Mouse (Mus musculus) C2C12 (cell line): Measurements from ENCODE around the gene Cep41. TPM values are rescaled to one million over a fixed set of nuclear protein-coding genes. Genes with fewer than 3 reads are reported as not detected.

Source experiments
- H3K27me3 ChIP-seq: one replicate; pipeline ENCODE4 v1.6.1; 2011; ENCODE audit not compliant: control insufficient read depth, insufficient read depth, insufficient read length
- H3K36me3 ChIP-seq: one replicate; pipeline ENCODE4 v1.6.1; 2011; ENCODE audit not compliant: control insufficient read depth, insufficient read depth
- H3K4me3 ChIP-seq: one replicate; pipeline ENCODE4 v1.5.1; 2011; ENCODE audit warnings: mild to moderate bottlenecking, control low read depth; ENCODE audit not compliant: poor library complexity, insufficient read depth, severe bottlenecking
- H3K79me2 ChIP-seq: one replicate; pipeline ENCODE4 v1.6.1; 2011; ENCODE audit not compliant: control insufficient read depth, insufficient read depth
- H3K79me3 ChIP-seq: one replicate; pipeline ENCODE4 v1.6.1; 2011; ENCODE audit warnings: low read depth, control low read depth
- H3ac ChIP-seq: one replicate; pipeline ENCODE3; 2011; ENCODE audit warnings: low read depth; ENCODE audit not compliant: control insufficient read depth, insufficient read length
- CEBPB ChIP-seq: IDR thresholded peaks from one replicate; pipeline ENCODE4 v1.6.1; 2011; ENCODE audit warnings: low read depth, mild to moderate bottlenecking, control low read depth, moderate library complexity
- CTCF ChIP-seq: IDR thresholded peaks from one replicate; pipeline ENCODE4 v1.5.1; 2011; ENCODE audit not compliant: control insufficient read depth, insufficient read depth, insufficient read length
- FOSL1 ChIP-seq: IDR thresholded peaks from one replicate; pipeline ENCODE4 v1.8.0; 2011; ENCODE audit warnings: mild to moderate bottlenecking, low read length; ENCODE audit not compliant: poor library complexity, insufficient read depth, severe bottlenecking
- MAX ChIP-seq: IDR thresholded peaks from one replicate; pipeline ENCODE4 v1.6.1; 2011; ENCODE audit warnings: mild to moderate bottlenecking, control low read depth
- MYOD1 ChIP-seq: IDR thresholded peaks from one replicate; pipeline ENCODE4 v1.6.1; 2011; ENCODE audit warnings: low read depth; ENCODE audit not compliant: control insufficient read depth, insufficient read length
- MYOG ChIP-seq: IDR thresholded peaks from one replicate; pipeline ENCODE4 v1.6.1; 2011; ENCODE audit not compliant: control insufficient read depth, insufficient read length; ENCODE audit errors: extremely low read depth
- USF1 ChIP-seq: IDR thresholded peaks from one replicate; pipeline ENCODE4 v1.6.1; 2011; ENCODE audit warnings: low read depth, mild to moderate bottlenecking, control low read depth, moderate library complexity
- polyA plus RNA-seq: library from polyadenylated mRNA; unstranded; fragments of >200 nt; fragmentation: generic; extraction: Trizol; gene quantifications from one replicate; pipeline ENCODE4 v1.2.1, GENCODE M21; 2012; ENCODE audit warnings: missing spikeins

The Cep41 gene
- polyA plus RNA-seq, 1 experiment, result 5.4 TPM

- H3K27me3 ChIP-seq, result no peaks in the 10 kb centered on the region
- no peaks in the 10 kb centered on the region for H3K79me2 ChIP-seq
- H3K36me3 ChIP-seq, result no peaks in the 10 kb centered on the region
- no peaks in the 10 kb centered on the region for H3K79me3 ChIP-seq
- H3ac ChIP-seq, result peak overlapping the region; percentile 24
- no peak overlapping the region for H3K4me3 ChIP-seq
- TF ChIP-seq MYOG, result no peak
- TF ChIP-seq USF1, result no peak
- peak; percentile 93 for TF ChIP-seq MYOD1
- no peak for TF ChIP-seq CEBPB
- TF ChIP-seq MAX, result no peak
- no peak for TF ChIP-seq FOSL1
Measured at GRCm38 (mm10) chr6:30681935-30682900, 11.3 kb downstream of the Cep41 start.

DNA sequence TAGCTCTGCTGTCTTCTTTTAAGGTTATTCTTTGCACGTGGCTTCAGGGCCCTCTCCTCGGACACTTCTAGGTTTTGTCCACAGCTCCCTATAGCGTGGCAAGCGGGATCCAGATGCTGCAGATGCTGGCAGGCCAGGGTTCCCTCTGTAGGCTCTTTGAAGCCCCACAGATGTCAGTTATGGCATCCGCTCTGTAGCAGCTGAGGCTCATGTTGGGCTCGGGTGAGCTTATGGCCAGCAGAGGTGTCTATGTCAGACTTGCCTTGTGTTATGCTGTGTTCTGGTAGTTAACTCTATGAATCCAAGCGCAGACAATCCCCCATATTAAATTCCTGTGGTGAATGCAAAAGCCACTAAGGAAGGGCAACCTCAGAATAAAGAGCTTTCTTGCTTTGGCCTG, 13.1 kb downstream of the Cep41 start:
- H3K79me2 ChIP-seq, result no peaks in the 10 kb centered on the region
- no peak overlapping the region for H3ac ChIP-seq
- no peak overlapping the region for H3K4me3 ChIP-seq
- H3K79me3 ChIP-seq, result no peaks in the 10 kb centered on the region
- H3K27me3 ChIP-seq, result no peaks in the 10 kb centered on the region
- TF ChIP-seq MYOG, result no peak
- TF ChIP-seq FOSL1, result no peak
- TF ChIP-seq CTCF, result no peak
- no peak for TF ChIP-seq USF1
- TF ChIP-seq CEBPB, result no peak
- no peak for TF ChIP-seq MYOD1
- TF ChIP-seq MAX, result no peak
- no peaks in the 10 kb centered on the region for H3K36me3 ChIP-seq

DNA sequence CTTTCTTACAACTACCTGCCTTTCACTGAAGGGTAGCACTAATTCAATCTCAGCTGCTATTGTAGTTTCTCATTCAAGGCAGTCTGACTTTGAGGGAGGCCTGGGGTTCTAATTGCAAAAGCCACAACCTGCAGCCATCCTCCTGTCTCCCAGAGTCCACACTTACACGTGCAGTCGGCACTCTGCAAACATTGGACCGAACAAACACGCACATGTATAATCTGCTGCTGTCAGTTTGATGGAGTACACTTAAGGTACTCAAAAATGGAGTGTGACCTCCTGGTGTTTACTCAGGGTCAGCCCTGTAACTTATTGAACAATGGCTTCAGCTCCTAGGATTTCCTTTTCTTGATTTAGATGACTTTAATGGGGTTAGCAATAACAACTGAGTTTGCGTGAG, 14.0 kb downstream of the Cep41 start:
- Histone ChIP-seq H3K4me3 (no peak overlapping the region), H3K36me3 (no peaks in the 10 kb centered on the region), H3K79me3 (no peaks in the 10 kb centered on the region), H3K27me3 (no peaks in the 10 kb centered on the region), H3K79me2 (no peaks in the 10 kb centered on the region), H3ac (no peak overlapping the region)
- no peak for TF ChIP-seq MYOG
- TF ChIP-seq CTCF, result no peak
- no peak for TF ChIP-seq MAX

DNA sequence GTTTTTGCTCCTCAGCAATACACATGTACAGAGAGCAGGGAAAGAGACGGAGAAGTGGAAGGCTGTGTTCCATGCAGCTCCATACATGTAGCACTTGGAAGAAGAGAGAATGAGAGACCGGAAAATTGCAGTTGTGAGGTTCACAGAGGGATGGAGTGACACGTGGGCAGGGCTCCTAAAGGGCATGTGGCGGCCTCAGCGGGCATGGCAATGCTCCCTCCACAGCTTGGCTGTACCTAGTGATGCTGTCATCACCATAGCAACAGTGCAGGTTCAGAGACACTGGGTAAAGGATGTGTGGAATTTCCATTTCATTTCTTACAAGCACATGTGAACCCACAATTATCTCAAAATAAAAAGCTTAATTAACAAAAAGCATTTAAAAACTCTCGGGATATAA, 15.1 kb downstream of the Cep41 start:
- Histone ChIP-seq H3K4me3 (no peak overlapping the region), H3K79me2 (no peaks in the 10 kb centered on the region), H3K36me3 (no peaks in the 10 kb centered on the region), H3K27me3 (no peaks in the 10 kb centered on the region), H3ac (no peak overlapping the region), H3K79me3 (no peaks in the 10 kb centered on the region)
- TF ChIP-seq USF1, result no peak
- TF ChIP-seq MYOG, result no peak
- TF ChIP-seq MYOD1, result no peak
- no peak for TF ChIP-seq CTCF
- no peak for TF ChIP-seq FOSL1
- no peak for TF ChIP-seq CEBPB
- no peak for TF ChIP-seq MAX

DNA sequence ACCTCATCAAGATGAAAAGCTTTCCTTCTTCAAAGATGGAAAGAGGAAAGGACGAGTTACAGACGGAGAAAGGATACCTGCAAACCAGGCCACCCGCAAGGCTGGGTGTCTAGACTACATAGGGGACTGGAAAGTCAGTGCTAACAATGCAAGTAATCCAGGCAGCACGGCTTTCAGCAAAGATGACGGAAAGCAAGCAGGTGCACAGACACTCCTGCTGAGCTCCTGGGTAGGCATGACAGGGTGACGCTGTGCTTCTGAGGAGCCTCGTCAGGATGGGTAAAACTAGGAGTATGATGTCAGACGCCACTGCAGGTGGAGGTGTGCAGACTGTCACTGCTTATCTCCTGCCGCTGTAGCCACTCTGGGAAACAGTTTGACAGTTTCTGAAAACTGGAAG, 16.0 kb downstream of the Cep41 start:
- Histone ChIP-seq H3K27me3 (no peaks in the 10 kb centered on the region), H3K4me3 (no peak overlapping the region), H3K36me3 (no peaks in the 10 kb centered on the region), H3K79me2 (no peaks in the 10 kb centered on the region), H3ac (no peak overlapping the region), H3K79me3 (no peaks in the 10 kb centered on the region)
- no peak for TF ChIP-seq MYOG
- TF ChIP-seq CEBPB, result no peak
- TF ChIP-seq CTCF, result no peak
- TF ChIP-seq USF1, result no peak
- no peak for TF ChIP-seq MYOD1
- no peak for TF ChIP-seq FOSL1
- no peak for TF ChIP-seq MAX

DNA sequence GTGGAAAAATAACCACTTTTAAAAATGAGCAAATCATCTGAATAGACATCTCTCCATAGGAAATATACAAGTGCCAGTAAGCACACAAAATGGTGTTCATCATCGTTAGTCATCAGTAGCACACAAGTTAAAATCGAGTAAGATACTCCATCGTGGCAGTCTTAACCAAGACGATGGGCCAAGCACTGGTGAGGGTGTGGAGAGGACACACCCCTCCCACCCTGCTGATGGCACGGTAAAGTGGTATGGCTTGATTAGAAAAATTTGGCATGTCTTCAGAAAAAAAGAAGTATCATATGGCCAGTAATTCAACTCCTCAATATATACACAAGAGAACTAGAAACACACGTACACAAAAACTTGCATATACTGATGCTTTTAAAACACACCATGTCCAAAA, 17.0 kb downstream of the Cep41 start:
- H3ac ChIP-seq, result no peak overlapping the region
- no peaks in the 10 kb centered on the region for H3K36me3 ChIP-seq
- H3K79me2 ChIP-seq, result no peaks in the 10 kb centered on the region
- H3K27me3 ChIP-seq, result no peaks in the 10 kb centered on the region
- TF ChIP-seq MYOD1 (no peak), USF1 (no peak), CTCF (no peak), MYOG (no peak), CEBPB (no peak), FOSL1 (no peak), MAX (no peak)
- no peaks in the 10 kb centered on the region for H3K79me3 ChIP-seq
- no peak overlapping the region for H3K4me3 ChIP-seq
